Mouse (Mus musculus) heart, adult 9 months (tissue): ENCODE measurements around the gene Pigx.

ENCODE experiments used
- DNase-seq, 2 experiments: peaks; one replicate each; pipeline ENCODE4 v3.0.0; 2022; ENCODE audit warnings: low spot score in 2 of 2

The Pigx gene

DNA sequence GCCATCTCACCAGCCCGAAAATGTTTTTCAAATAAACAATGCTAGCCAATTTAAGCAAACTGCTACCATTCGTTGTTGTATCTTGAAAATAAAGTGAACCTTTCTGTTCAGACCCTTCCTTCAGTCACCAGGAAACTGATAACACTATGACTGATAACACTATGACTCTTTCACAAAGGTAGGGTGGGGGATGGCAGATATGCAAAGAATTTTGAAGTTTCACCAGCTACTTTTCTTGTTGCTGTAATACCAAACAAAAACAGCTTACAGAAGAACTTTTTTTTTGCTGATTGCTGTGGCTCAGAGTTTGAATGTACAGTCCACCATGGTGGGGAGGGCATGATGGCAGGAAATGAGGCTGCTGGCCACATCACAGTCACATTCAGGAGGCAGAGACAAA, 37.3 kb downstream of the Pigx start:
- DNase-seq: no peak

DNA sequence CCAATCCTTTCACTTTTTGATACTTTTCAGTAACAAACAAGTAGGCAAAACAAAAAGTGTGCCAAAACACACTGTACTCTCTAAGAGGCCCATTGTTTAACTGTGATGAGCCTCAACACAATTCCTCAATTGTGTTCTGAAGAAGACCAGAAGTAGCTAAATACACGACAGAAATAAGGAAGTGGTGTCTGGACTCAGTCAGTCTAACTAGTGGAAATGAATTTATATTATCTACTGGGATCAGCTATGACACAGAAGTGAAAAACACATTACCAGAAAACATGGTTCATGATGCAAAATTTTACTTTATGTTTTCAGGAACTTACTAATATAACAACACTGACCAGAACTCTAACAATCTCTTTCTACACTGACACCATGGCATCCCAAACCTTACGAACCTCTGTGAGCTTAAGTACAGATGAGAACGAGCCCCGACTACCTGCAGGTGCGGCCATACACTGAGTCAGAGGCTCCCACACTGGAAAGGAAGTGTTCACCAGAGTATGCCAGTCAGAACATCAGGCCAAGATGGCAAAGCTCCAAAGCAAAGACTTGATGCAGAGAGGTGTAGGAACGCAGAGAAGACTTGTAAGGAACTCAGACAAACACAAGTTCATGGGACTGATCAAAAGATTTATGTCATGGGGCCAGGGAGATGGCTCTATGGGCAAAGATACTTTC, 39.6 kb downstream of the Pigx start:
- no peak for DNase-seq

DNA sequence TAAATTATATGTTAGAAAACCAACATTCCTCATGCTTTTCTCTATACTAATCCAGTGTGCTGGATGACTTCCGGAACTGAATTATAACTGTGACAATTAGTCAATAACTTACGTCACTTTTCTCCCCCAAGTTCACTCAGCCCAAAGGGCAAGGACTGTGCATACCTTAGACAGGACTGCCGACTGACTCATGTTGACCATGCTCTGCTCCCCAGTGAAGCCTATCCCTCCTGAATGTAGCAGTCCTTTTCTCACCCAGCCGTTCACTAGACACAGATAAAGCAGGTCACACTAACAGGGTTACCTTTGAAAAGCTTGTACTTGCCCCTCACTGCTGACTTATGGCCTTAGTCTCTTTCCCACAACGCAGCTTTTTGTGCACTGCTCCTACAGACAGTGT, 40.7 kb downstream of the Pigx start:
- DNase-seq: no peak

DNA sequence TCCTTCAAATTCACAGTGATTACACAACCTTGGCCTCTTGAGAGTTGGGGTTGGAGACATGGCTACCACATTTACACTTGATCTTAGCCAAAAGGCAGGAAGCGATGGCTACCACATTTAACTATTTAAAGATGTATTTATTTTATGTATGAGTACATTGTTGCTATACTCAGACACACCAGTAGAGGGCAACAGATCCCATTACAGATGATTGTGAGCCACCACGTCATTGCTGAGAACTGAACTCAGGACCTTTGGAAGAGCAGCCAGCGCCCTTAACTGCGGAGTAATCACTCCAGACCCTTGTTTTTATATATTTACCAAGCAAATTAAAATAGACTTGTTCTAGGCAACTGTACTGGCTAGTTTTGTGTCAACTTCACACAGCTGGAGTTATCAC, 57.2 kb downstream of the Pigx start:
- no peak for DNase-seq
